Mouse (Mus musculus): ENCODE data around the gene Cep131.

DNA sequence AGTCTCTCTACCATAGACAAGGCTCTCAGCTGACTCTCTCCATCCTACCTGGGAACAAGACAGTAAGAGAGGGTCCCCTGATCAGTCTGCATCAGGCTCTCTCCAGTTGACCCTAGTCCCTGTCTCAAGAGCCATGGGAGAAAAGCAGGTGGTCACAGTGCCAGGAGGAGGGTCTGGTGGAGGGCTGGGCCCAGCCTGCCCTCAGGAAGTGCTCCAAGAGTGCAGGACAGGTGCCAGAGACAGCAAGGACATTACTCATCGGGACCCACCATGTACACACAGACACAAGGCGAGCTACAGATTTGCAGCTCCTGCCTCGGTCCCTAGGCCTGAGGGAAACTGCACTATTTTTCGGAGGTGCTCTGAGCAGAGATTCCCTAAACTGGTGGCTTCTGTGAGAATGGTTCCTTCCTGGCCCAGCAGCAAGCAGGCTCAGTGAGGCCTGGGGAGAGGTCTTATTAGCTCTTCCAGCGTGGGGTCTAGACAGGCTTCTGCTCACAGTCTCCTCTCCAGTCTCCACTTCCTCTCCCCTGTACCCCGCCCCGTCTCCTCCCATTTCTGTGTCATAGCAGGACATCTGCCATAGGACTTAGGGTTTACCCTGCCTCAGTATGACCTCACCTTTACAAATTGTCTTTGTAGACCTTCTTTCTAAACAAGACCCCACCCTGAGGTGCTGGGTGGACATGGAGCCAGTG is 44.3 kb downstream of the Cep131 start:
- no peak for TF ChIP-seq EP300 (optimal IDR thresholded peaks at IDR 0.05)
- no peak for TF ChIP-seq CTCF (IDR thresholded peaks at IDR 0.05; ENCODE audit: low read depth)
